Mouse (Mus musculus): ENCODE data around the gene Card9. TPM values are rescaled to one million over a fixed set of nuclear protein-coding genes. Genes with fewer than 3 reads are reported as not detected.
A peak's percentile ranks its signal among the peaks of the same experiment; 100 is the strongest.

The Card9 gene
- polyA plus RNA-seq, 1 experiment from 2014 or later, result 0.51 TPM

- 2% methylated on average over 62 of the region's 62 CpGs for WGBS
- H3K27ac ChIP-seq (ENCODE audit: low read length), result peak within 1 kb of the TSS; percentile 70
Observed at GRCm38 (mm10) chr2:26351358-26352290, 9.1 kb downstream of the Card9 start, which contains the start of gene Dnlz. Dnlz (minus strand) TSS chr2:26352110.

GRCm38 (mm10) chr2:26348241-26348640 lies 12.5 kb downstream of the Card9 start:
- WGBS, result 39% methylated on average over 6 of the region's 6 CpGs
- peaks cover 54% of the 10 kb centered on the region for H3K36me3 ChIP-seq (ENCODE audit: control insufficient read depth, insufficient read depth, low read length)

More at GRCm38 (mm10) chr2:26351358-26352290, 9.1 kb downstream of the Card9 start, which contains the start of gene Dnlz:
- H3K4me1 ChIP-seq (ENCODE audit: control insufficient read depth, insufficient read depth, low read length), result peaks cover 21% of the 10 kb centered on the region; the same call in 1 of the 2 replicates
- peak within 1 kb of the TSS; percentile 60 for H3K4me3 ChIP-seq (ENCODE audit: low read depth, low read length)
- H3K36me3 ChIP-seq (ENCODE audit: control insufficient read depth, insufficient read depth, low read length), result peaks cover 22% of the 10 kb centered on the region
- H3K9me3 ChIP-seq (ENCODE audit: control insufficient read depth, low read depth, low read length), result no peaks in the 10 kb centered on the region
- peak within 1 kb of the TSS; percentile 79 for H3K9ac ChIP-seq (replicated peaks; ENCODE audit: low read depth, low read length)
- peak; percentile 71 for ATAC-seq (ENCODE audit: insufficient number of reproducible peaks, insufficient read depth, low FRiP score, low read depth)
- no peaks in the 10 kb centered on the region for H3K27me3 ChIP-seq (ENCODE audit: control insufficient read depth, insufficient read depth, low read length)
- H3K4me2 ChIP-seq (replicated peaks; ENCODE audit: low read depth, low read length), result peak within 1 kb of the TSS; percentile 96

DNA sequence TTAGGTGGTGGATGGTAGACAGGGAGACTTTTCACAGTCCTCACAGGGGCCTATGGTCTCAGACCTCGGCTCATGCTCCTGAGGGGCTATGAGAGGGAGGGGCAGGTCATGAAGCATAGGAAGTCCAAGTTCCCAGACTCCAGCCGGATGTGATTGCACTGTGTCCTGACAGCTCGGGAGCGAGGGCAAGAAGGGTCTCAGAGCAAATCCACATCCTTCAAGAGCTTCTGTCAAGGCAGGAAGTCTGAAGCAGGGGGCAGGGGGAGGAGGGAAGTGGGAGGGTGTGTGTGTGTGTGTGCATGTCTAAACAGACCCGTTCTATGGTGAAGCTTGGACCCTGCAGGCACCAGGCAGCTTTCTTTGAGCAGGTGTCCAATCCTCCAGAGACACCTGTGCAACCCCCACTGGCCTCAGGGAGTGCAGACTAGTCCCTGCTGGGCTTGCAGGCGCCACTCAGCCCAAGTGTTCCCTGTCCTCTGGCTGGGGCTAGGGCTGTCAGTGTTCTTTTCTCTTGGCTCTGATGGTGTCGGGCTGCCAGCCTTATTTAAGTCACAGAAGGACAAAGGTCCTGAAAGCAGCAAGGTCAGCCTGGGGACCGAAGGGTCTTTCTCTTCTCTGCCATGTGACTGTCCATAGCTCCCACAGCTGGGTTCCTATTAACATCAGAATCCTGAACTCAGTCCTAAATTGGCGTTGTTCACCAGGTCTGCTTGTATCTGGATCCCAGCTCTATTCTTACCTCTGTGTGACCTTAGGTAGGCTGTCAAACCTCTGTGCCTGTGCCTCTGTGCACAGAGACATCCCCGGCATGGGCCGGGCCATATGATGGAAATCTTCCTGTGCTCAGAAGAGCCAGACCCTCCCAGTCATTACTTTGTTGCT lies 17.9 kb downstream of the Card9 start:
- 45% methylated on average over 11 of the region's 11 CpGs for WGBS
- Histone ChIP-seq H3K4me2 (replicated peaks; ENCODE audit: low read depth, low read length) (peak overlapping the region; percentile 14; the same call in 1 of the 2 replicates), H3K36me3 (ENCODE audit: control insufficient read depth, insufficient read depth, low read length) (peaks cover 69% of the 10 kb centered on the region), H3K4me1 (ENCODE audit: control insufficient read depth, insufficient read depth, low read length) (peaks cover 25% of the 10 kb centered on the region), H3K4me3 (ENCODE audit: low read depth, low read length) (no peak overlapping the region), H3K27me3 (ENCODE audit: control insufficient read depth, insufficient read depth, low read length) (no peaks in the 10 kb centered on the region), H3K9me3 (ENCODE audit: control insufficient read depth, low read depth, low read length) (no peaks in the 10 kb centered on the region), H3K27ac (ENCODE audit: low read length) (peak overlapping the region; percentile 90), H3K9ac (replicated peaks; ENCODE audit: low read depth, low read length) (no peak overlapping the region)
- ATAC-seq (ENCODE audit: insufficient number of reproducible peaks, insufficient read depth, low FRiP score, low read depth), result peak; percentile 10; the same call in 1 of the 2 replicates

More at GRCm38 (mm10) chr2:26348241-26348640, 12.5 kb downstream of the Card9 start:
- Histone ChIP-seq H3K9ac (replicated peaks; ENCODE audit: low read depth, low read length) (no peak overlapping the region; the same call in 1 of the 2 replicates), H3K4me2 (replicated peaks; ENCODE audit: low read depth, low read length) (no peak overlapping the region), H3K4me3 (ENCODE audit: low read depth, low read length) (no peak overlapping the region), H3K4me1 (ENCODE audit: control insufficient read depth, insufficient read depth, low read length) (peaks cover 21% of the 10 kb centered on the region; the same call in 1 of the 2 replicates), H3K27ac (ENCODE audit: low read length) (peak overlapping the region; percentile 36; the same call in 1 of the 2 replicates), H3K27me3 (ENCODE audit: control insufficient read depth, insufficient read depth, low read length) (no peaks in the 10 kb centered on the region), H3K9me3 (ENCODE audit: control insufficient read depth, low read depth, low read length) (no peaks in the 10 kb centered on the region)
- ATAC-seq (ENCODE audit: insufficient number of reproducible peaks, insufficient read depth, low FRiP score, low read depth), result 0 out of 2 replicates have a peak, but pooled peaks have one; percentile 10

DNA sequence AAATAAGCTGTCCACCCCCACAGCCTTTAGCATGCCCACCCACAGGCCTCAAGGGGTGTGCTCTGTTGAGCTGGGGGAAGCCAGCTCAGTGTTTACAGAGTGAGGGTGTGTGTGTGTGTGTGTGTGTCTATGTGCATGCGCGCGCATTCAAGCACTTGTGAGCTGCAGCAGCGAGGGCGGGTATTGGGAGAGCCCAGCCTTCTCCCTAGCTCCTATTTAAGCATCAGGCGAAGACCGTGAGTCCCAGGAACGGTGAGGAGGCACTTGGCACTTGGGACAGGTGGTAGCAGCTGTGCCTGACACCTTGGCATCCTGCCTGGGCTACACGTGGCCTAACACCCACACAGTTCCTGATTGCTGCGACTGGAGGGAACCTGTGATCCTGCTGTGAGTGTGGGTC lies 18.7 kb downstream of the Card9 start:
- 28% methylated on average over 10 of the region's 10 CpGs for WGBS
- no peak overlapping the region for H3K9ac ChIP-seq (replicated peaks; ENCODE audit: low read depth, low read length)
- H3K9me3 ChIP-seq (ENCODE audit: control insufficient read depth, low read depth, low read length), result no peaks in the 10 kb centered on the region
- peaks cover 61% of the 10 kb centered on the region for H3K36me3 ChIP-seq (ENCODE audit: control insufficient read depth, insufficient read depth, low read length)
- no peaks in the 10 kb centered on the region for H3K27me3 ChIP-seq (ENCODE audit: control insufficient read depth, insufficient read depth, low read length)
- H3K4me1 ChIP-seq (ENCODE audit: control insufficient read depth, insufficient read depth, low read length), result peaks cover 25% of the 10 kb centered on the region
- peak overlapping the region; percentile 90 for H3K27ac ChIP-seq (ENCODE audit: low read length)
- no peak overlapping the region for H3K4me3 ChIP-seq (ENCODE audit: low read depth, low read length)
- H3K4me2 ChIP-seq (replicated peaks; ENCODE audit: low read depth, low read length), result no peak overlapping the region
- ATAC-seq (ENCODE audit: insufficient number of reproducible peaks, insufficient read depth, low FRiP score, low read depth), result peak; percentile 86

GRCm38 (mm10) chr2:26341510-26341981 lies 19.2 kb downstream of the Card9 start:
- Histone ChIP-seq H3K9me3 (ENCODE audit: control insufficient read depth, low read depth, low read length) (no peaks in the 10 kb centered on the region), H3K4me1 (ENCODE audit: control insufficient read depth, insufficient read depth, low read length) (peaks cover 25% of the 10 kb centered on the region), H3K36me3 (ENCODE audit: control insufficient read depth, insufficient read depth, low read length) (peaks cover 56% of the 10 kb centered on the region), H3K4me3 (ENCODE audit: low read depth, low read length) (no peak overlapping the region), H3K9ac (replicated peaks; ENCODE audit: low read depth, low read length) (0 out of 2 replicates have a peak overlapping the region, but pooled peaks have one; percentile 1), H3K27ac (ENCODE audit: low read length) (peak overlapping the region; percentile 90), H3K4me2 (replicated peaks; ENCODE audit: low read depth, low read length) (no peak overlapping the region), H3K27me3 (ENCODE audit: control insufficient read depth, insufficient read depth, low read length) (no peaks in the 10 kb centered on the region)
- peak; percentile 15; the same call in 1 of the 2 replicates for ATAC-seq (ENCODE audit: insufficient number of reproducible peaks, insufficient read depth, low FRiP score, low read depth)
- WGBS, result 77% methylated on average over 2 of the region's 2 CpGs

- no peak for ATAC-seq (ENCODE audit: insufficient number of reproducible peaks, insufficient read depth, low FRiP score, low read depth)
- no peak overlapping the region for H3K27ac ChIP-seq (ENCODE audit: low read length)
- H3K4me3 ChIP-seq (ENCODE audit: low read depth, low read length), result no peak overlapping the region
- no peaks in the 10 kb centered on the region for H3K9me3 ChIP-seq (ENCODE audit: control insufficient read depth, low read depth, low read length)
- H3K27me3 ChIP-seq (ENCODE audit: control insufficient read depth, insufficient read depth, low read length), result no peaks in the 10 kb centered on the region
- no peak overlapping the region for H3K9ac ChIP-seq (replicated peaks; ENCODE audit: low read depth, low read length)
- H3K36me3 ChIP-seq (ENCODE audit: control insufficient read depth, insufficient read depth, low read length), result peaks cover 33% of the 10 kb centered on the region
- no peak overlapping the region for H3K4me2 ChIP-seq (replicated peaks; ENCODE audit: low read depth, low read length)
- H3K4me1 ChIP-seq (ENCODE audit: control insufficient read depth, insufficient read depth, low read length), result peaks cover 25% of the 10 kb centered on the region
- WGBS, result 89% methylated on average over 5 of the region's 5 CpGs
Observed at GRCm38 (mm10) chr2:26339204-26339551, 21.5 kb downstream of the Card9 start.

DNA sequence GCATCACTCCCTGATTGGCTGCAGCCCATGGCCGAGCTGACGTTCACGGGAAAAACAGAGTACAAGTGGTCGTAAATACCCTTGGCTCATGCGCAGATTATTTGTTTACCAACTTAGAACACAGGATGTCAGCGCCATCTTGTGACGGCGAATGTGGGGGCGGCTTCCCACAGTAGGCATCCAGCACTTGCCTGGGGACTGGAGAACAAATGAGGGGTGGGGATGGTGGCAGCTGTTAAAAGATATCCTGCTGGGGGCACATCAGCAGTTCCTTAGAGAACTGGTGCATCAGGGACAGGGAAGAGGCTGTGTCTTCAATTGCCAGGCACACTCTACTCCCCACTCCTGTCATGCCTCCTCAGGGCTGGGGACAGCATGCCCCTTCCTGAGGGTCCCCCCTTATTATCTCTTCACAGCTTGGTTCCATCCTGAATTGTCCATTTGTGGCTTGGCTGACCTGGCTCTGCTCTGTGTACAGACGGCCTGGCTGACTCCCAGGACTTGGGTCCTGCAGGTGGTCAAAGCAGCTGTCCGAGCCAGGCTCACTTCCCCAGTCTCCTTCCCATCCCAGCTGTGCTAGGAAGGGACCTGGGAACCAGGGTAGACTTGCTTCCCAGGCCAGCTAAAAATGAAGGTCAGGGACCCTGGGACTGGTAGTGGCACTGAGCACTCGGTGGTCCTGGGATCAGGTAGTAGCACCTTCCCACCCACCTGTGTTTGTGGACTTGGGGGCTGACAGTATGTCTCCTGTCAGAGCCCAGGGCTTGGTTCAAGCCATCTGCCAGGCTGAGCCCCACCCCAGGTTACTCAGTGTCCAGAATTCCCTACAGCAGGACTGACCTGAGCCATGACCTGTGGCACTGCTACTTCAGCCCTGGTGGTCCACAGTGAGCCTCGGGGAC lies 22.2 kb downstream of the Card9 start:
- Histone ChIP-seq H3K4me2 (replicated peaks; ENCODE audit: low read depth, low read length) (no peak overlapping the region), H3K27ac (ENCODE audit: low read length) (no peak overlapping the region), H3K9ac (replicated peaks; ENCODE audit: low read depth, low read length) (no peak overlapping the region), H3K9me3 (ENCODE audit: control insufficient read depth, low read depth, low read length) (no peaks in the 10 kb centered on the region), H3K4me1 (ENCODE audit: control insufficient read depth, insufficient read depth, low read length) (peaks cover 25% of the 10 kb centered on the region), H3K36me3 (ENCODE audit: control insufficient read depth, insufficient read depth, low read length) (peaks cover 26% of the 10 kb centered on the region), H3K27me3 (ENCODE audit: control insufficient read depth, insufficient read depth, low read length) (no peaks in the 10 kb centered on the region), H3K4me3 (ENCODE audit: low read depth, low read length) (no peak overlapping the region)
- 89% methylated on average over 8 of the region's 13 CpGs for WGBS
- no peak for ATAC-seq (ENCODE audit: insufficient number of reproducible peaks, insufficient read depth, low FRiP score, low read depth)

Data from stomach, embryonic 14.5 days (tissue).